Mouse (Mus musculus) embryonic facial prominence, embryonic 10.5 days (tissue): Measurements from ENCODE around the gene Gmeb2. TPM values are rescaled to one million over a fixed set of nuclear protein-coding genes. Genes with fewer than 3 reads are reported as not detected.

Source experiments
- DNase-seq: peaks from one replicate; pipeline ENCODE4 v3.0.0-alpha.2; 2017; ENCODE audit warnings: low spot score
- H3K27ac ChIP-seq: fragments of 300-500 bp; sonication (generic); replicated peaks from 2 replicates; pipeline ENCODE4 v1.5.1; 2016; ENCODE audit warnings: mild to moderate bottlenecking
- H3K27me3 ChIP-seq: fragments of 300-500 bp; sonication (generic); replicated peaks from 2 replicates; pipeline ENCODE4 v1.6.1; 2016; ENCODE audit warnings: low read depth, mild to moderate bottlenecking; ENCODE audit not compliant: poor library complexity, severe bottlenecking
- H3K36me3 ChIP-seq: fragments of 300-500 bp; sonication (generic); replicated peaks from 2 replicates; pipeline ENCODE4 v1.6.1; 2016; ENCODE audit warnings: mild to moderate bottlenecking, moderate library complexity
- H3K4me1 ChIP-seq: fragments of 300-500 bp; sonication (generic); 2 replicates; pipeline ENCODE4 v1.6.1; 2016
- H3K4me3 ChIP-seq: fragments of 300-500 bp; sonication (generic); 2 replicates; pipeline ENCODE4 v1.5.1; 2016; ENCODE audit warnings: mild to moderate bottlenecking, moderate library complexity
- H3K9me3 ChIP-seq: fragments of 300-500 bp; sonication (generic); 2 replicates; pipeline ENCODE4 v1.6.1; 2016; ENCODE audit warnings: mild to moderate bottlenecking
- WGBS: fragments of 180-500 bp; shearing (Covaris S2); methylation state at CpG from one replicate; pipeline ENCODE4 v1.1.7; 2016; 5-methylcytosine and 5-hydroxymethylcytosine counted together
- polyA plus RNA-seq: library from polyadenylated mRNA; unstranded; fragments of >200 nt; fragmentation: Nextera tagmentation; extraction: Ambion mirVana; gene quantifications from 2 replicates; pipeline ENCODE4 v1.2.1, GENCODE M21; 2016

The Gmeb2 gene
- polyA plus RNA-seq, 1 experiment from 2014 or later, result 20.2 TPM

- 2% methylated on average over 34 of the region's 34 CpGs for WGBS
- Histone ChIP-seq H3K4me1 (peaks cover 16% of the 10 kb centered on the region), H3K9me3 (no peaks in the 10 kb centered on the region), H3K36me3 (no peaks in the 10 kb centered on the region), H3K4me3 (peak overlapping the region; percentile 55), H3K27ac (no peak overlapping the region; the same call in 1 of the 2 replicates), H3K27me3 (peaks cover 70% of the 10 kb centered on the region)
- peak; percentile 32 for DNase-seq
Observed at GRCm38 (mm10) chr2:181212389-181213020, 75.3 kb downstream of the Gmeb2 start.

GRCm38 (mm10) chr2:181206118-181206517 lies 81.7 kb downstream of the Gmeb2 start:
- H3K9me3 ChIP-seq, result no peaks in the 10 kb centered on the region
- no peak overlapping the region for H3K4me3 ChIP-seq
- H3K4me1 ChIP-seq, result no peaks in the 10 kb centered on the region
- DNase-seq, result no peak
- no peaks in the 10 kb centered on the region for H3K36me3 ChIP-seq
- WGBS, result 83% methylated on average over 9 of the region's 9 CpGs
- H3K27ac ChIP-seq, result no peak overlapping the region
- H3K27me3 ChIP-seq, result peaks cover 33% of the 10 kb centered on the region

GRCm38 (mm10) chr2:181205678-181206077 lies 82.2 kb downstream of the Gmeb2 start:
- Histone ChIP-seq H3K9me3 (no peaks in the 10 kb centered on the region), H3K4me3 (no peak overlapping the region), H3K4me1 (no peaks in the 10 kb centered on the region), H3K36me3 (no peaks in the 10 kb centered on the region), H3K27ac (no peak overlapping the region), H3K27me3 (peaks cover 28% of the 10 kb centered on the region)
- no peak for DNase-seq
- WGBS, result 87% methylated on average over 5 of the region's 5 CpGs

GRCm38 (mm10) chr2:181202886-181203285 lies 84.9 kb downstream of the Gmeb2 start:
- Histone ChIP-seq H3K4me3 (no peak overlapping the region), H3K4me1 (no peaks in the 10 kb centered on the region), H3K36me3 (no peaks in the 10 kb centered on the region), H3K27me3 (0 out of 2 replicates have a peak, but pooled peaks cover 8% of the 10 kb centered on the region), H3K27ac (no peak overlapping the region), H3K9me3 (no peaks in the 10 kb centered on the region)
- no peak for DNase-seq
- 81% methylated on average over 6 of the region's 6 CpGs for WGBS

GRCm38 (mm10) chr2:181202422-181202821 lies 85.4 kb downstream of the Gmeb2 start, which contains the start of gene Ptk6:
TSS of gene Ptk6 (minus strand) at chr2:181202789.
- no peaks in the 10 kb centered on the region for H3K36me3 ChIP-seq
- H3K4me1 ChIP-seq, result no peaks in the 10 kb centered on the region
- WGBS, result 90% methylated on average over 3 of the region's 3 CpGs
- H3K4me3 ChIP-seq, result no peak within 1 kb of the TSS
- H3K27me3 ChIP-seq, result 0 out of 2 replicates have a peak, but pooled peaks cover 8% of the 10 kb centered on the region
- no peaks in the 10 kb centered on the region for H3K9me3 ChIP-seq
- DNase-seq, result no peak
- H3K27ac ChIP-seq, result no peak within 1 kb of the TSS

GRCm38 (mm10) chr2:181201606-181202005 lies 86.2 kb downstream of the Gmeb2 start:
- Histone ChIP-seq H3K4me1 (no peaks in the 10 kb centered on the region), H3K9me3 (no peaks in the 10 kb centered on the region), H3K36me3 (no peaks in the 10 kb centered on the region), H3K4me3 (no peak overlapping the region), H3K27ac (no peak overlapping the region), H3K27me3 (0 out of 2 replicates have a peak, but pooled peaks cover 8% of the 10 kb centered on the region)
- 75% methylated on average over 3 of the region's 3 CpGs for WGBS
- DNase-seq, result no peak

Other genes starting within 250 kb of the Gmeb2 start
- gene Chrna4, start 244.5 kb downstream of the Gmeb2 start, polyA plus RNA-seq, result 5.5 and 6.7 TPM in 2 replicates
- gene Kcnq2, start 152.7 kb downstream of the Gmeb2 start, polyA plus RNA-seq, result 1.8 and 1.9 TPM in 2 replicates
- 0.11 TPM in 1 of 2 replicates, not detected in the other for gene Eef1a2, start 131.0 kb downstream of the Gmeb2 start, polyA plus RNA-seq
- 351 and 375 TPM in 2 replicates for gene Ppdpf, start 100.8 kb downstream of the Gmeb2 start, polyA plus RNA-seq
- not detected in 2 replicates for gene Ptk6, start 85.2 kb downstream of the Gmeb2 start, polyA plus RNA-seq
- gene Srms, start 74.8 kb downstream of the Gmeb2 start, polyA plus RNA-seq, result 0.05 and 0.16 TPM in 2 replicates
- gene Fndc11, start 68.0 kb downstream of the Gmeb2 start, polyA plus RNA-seq, result 0.25 and 0.26 TPM in 2 replicates
- gene Helz2, start 46.0 kb downstream of the Gmeb2 start, polyA plus RNA-seq, result 1.1 and 1.4 TPM in 2 replicates
- gene Stmn3, start 26.5 kb upstream of the Gmeb2 start, polyA plus RNA-seq, result 47.9 and 53.7 TPM in 2 replicates
- 72.4 and 74.1 TPM in 2 replicates for gene Rtel1, start 31.7 kb upstream of the Gmeb2 start, polyA plus RNA-seq
- 46.9 and 51.8 TPM in 2 replicates for gene Zgpat, start 76.9 kb upstream of the Gmeb2 start, polyA plus RNA-seq
- 74.0 and 74.4 TPM in 2 replicates for gene Arfrp1, start 77.4 kb upstream of the Gmeb2 start, polyA plus RNA-seq
- gene Lime1, start 92.0 kb upstream of the Gmeb2 start, polyA plus RNA-seq, result 25.7 and 30.7 TPM in 2 replicates
- gene Zbtb46, start 171.4 kb upstream of the Gmeb2 start, polyA plus RNA-seq, result 16.4 and 20.1 TPM in 2 replicates
- gene Abhd16b, start 205.2 kb upstream of the Gmeb2 start, polyA plus RNA-seq, result 0.11 and 0.16 TPM in 2 replicates
- 173 and 174 TPM in 2 replicates for gene Tpd52l2, start 209.1 kb upstream of the Gmeb2 start, polyA plus RNA-seq
- gene Dnajc5, start 232.4 kb upstream of the Gmeb2 start, polyA plus RNA-seq, result 93.3 and 93.4 TPM in 2 replicates